Mouse (Mus musculus) ES-Bruce4 (cell line): ENCODE results near the gene Olfr304. TPM values are rescaled to one million over a fixed set of nuclear protein-coding genes. Genes with fewer than 3 reads are reported as not detected.
A peak's percentile ranks its signal among the peaks of the same experiment; 100 is the strongest.

Experiments
- H3K27ac ChIP-seq: 2 replicates; pipeline ENCODE4 v1.5.1; 2012; ENCODE audit warnings: low read length, inconsistent platforms; ENCODE audit not compliant: insufficient read depth
- H3K27me3 ChIP-seq: 2 replicates; pipeline ENCODE4 v1.6.1; 2012; ENCODE audit warnings: mild to moderate bottlenecking, low read length, inconsistent platforms; ENCODE audit not compliant: control insufficient read depth, poor library complexity, insufficient read depth, severe bottlenecking
- H3K36me3 ChIP-seq: 2 replicates; pipeline ENCODE4 v1.6.1; 2012; ENCODE audit warnings: inconsistent platforms, mild to moderate bottlenecking, low read length, moderate library complexity; ENCODE audit not compliant: control insufficient read depth, poor library complexity, insufficient read depth, severe bottlenecking
- H3K4me1 ChIP-seq: one replicate; pipeline ENCODE4 v1.8.1; 2011; ENCODE audit warnings: low read length; ENCODE audit not compliant: control insufficient read depth, insufficient read depth
- H3K4me3 ChIP-seq: 2 replicates; pipeline ENCODE4 v1.5.1; 2011; ENCODE audit warnings: low read depth, mild to moderate bottlenecking, low read length
- H3K9ac ChIP-seq: 2 replicates; pipeline ENCODE4 v1.6.1; 2012; ENCODE audit warnings: low read depth, mild to moderate bottlenecking, inconsistent platforms; ENCODE audit not compliant: poor library complexity, severe bottlenecking
- H3K9me3 ChIP-seq: replicated peaks from 2 replicates; pipeline ENCODE4 v1.6.1; 2012; ENCODE audit warnings: mild to moderate bottlenecking, low read length, inconsistent platforms; ENCODE audit not compliant: control insufficient read depth, poor library complexity, insufficient read depth, severe bottlenecking
- CTCF ChIP-seq: IDR thresholded peaks from one replicate; pipeline ENCODE4 v1.8.1; 2011; ENCODE audit warnings: low read depth, low read length
- EP300 ChIP-seq: IDR thresholded peaks from 2 replicates; pipeline ENCODE4 v1.6.1; 2011; ENCODE audit warnings: low read depth, low read length; ENCODE audit not compliant: insufficient read depth
- POLR2A ChIP-seq: IDR thresholded peaks from one replicate; pipeline ENCODE4 v1.8.1; 2011; ENCODE audit warnings: low read length; ENCODE audit not compliant: insufficient read depth
- polyA plus RNA-seq: library from polyadenylated mRNA; stranded (reverse); fragments of >200 nt; gene quantifications from 2 replicates; pipeline ENCODE4 v1.2.4, GENCODE M21; 2011; ENCODE audit warnings: low read depth; ENCODE audit not compliant: missing spikeins, insufficient read depth, insufficient read length

Olfr304 gene
- polyA plus RNA-seq, 1 experiment: not detected

GRCm38 (mm10) chr7:86344253-86344652, 42.2 kb downstream of the Olfr304 start:
- peak overlapping the region; percentile 83 for H3K27ac ChIP-seq
- no peak overlapping the region for H3K4me3 ChIP-seq
- H3K4me1 ChIP-seq: peaks cover 2% of the 10 kb centered on the region
- H3K36me3 ChIP-seq: no peaks in the 10 kb centered on the region
- H3K9ac ChIP-seq: no peak overlapping the region
- no peak for TF ChIP-seq CTCF
- TF ChIP-seq EP300: peak; percentile 92
- H3K9me3 ChIP-seq: no peaks in the 10 kb centered on the region
- no peaks in the 10 kb centered on the region for H3K27me3 ChIP-seq

- H3K9me3 ChIP-seq: no peaks in the 10 kb centered on the region
- TF ChIP-seq POLR2A (no peak), EP300 (peak; percentile 35; the same call in 1 of the 2 replicates)
- H3K9ac ChIP-seq: peak overlapping the region; percentile 54; the same call in 1 of the 2 replicates
- H3K27me3 ChIP-seq: no peaks in the 10 kb centered on the region
- H3K36me3 ChIP-seq: no peaks in the 10 kb centered on the region
- peaks cover 2% of the 10 kb centered on the region for H3K4me1 ChIP-seq
- no peak overlapping the region for H3K4me3 ChIP-seq
- H3K27ac ChIP-seq: peak overlapping the region; percentile 85
Measured at GRCm38 (mm10) chr7:86342881-86343565, 43.4 kb downstream of the Olfr304 start.

GRCm38 (mm10) chr7:86337486-86337885, 49.0 kb downstream of the Olfr304 start, which contains the start of gene Olfr307:
TSS of gene Olfr307 (minus strand) at chr7:86337586.
- Histone ChIP-seq H3K36me3 (no peaks in the 10 kb centered on the region), H3K27ac (no peak within 1 kb of the TSS), H3K4me1 (no peaks in the 10 kb centered on the region), H3K9ac (no peak within 1 kb of the TSS), H3K9me3 (no peaks in the 10 kb centered on the region), H3K4me3 (no peak within 1 kb of the TSS), H3K27me3 (no peaks in the 10 kb centered on the region)
- TF ChIP-seq POLR2A (no peak), CTCF (no peak), EP300 (no peak)

Other genes starting within 250 kb of the Olfr304 start
- not detected in 2 replicates for gene Vmn2r75, start 214.9 kb downstream of the Olfr304 start, polyA plus RNA-seq
- gene Vmn2r76, start 140.3 kb downstream of the Olfr304 start, polyA plus RNA-seq: 0.14 and 0.34 TPM in 2 replicates
- gene Olfr310, start 109.5 kb downstream of the Olfr304 start, polyA plus RNA-seq: not detected in 2 replicates
- gene Olfr309, start 73.0 kb downstream of the Olfr304 start, polyA plus RNA-seq: not detected in 2 replicates
- gene Olfr308, start 61.0 kb downstream of the Olfr304 start, polyA plus RNA-seq: not detected in 2 replicates
- 0.23 TPM in 1 of 2 replicates, not detected in the other for gene Olfr307, start 49.1 kb downstream of the Olfr304 start, polyA plus RNA-seq
- not detected in 2 replicates for gene Olfr305, start 19.7 kb downstream of the Olfr304 start, polyA plus RNA-seq
- gene Olfr303, start 11.1 kb upstream of the Olfr304 start, polyA plus RNA-seq: not detected in 2 replicates
- gene Olfr301, start 17.2 kb upstream of the Olfr304 start, polyA plus RNA-seq: not detected in 2 replicates
- not detected in 2 replicates for gene Olfr299, start 73.3 kb upstream of the Olfr304 start, polyA plus RNA-seq
- not detected in 2 replicates for gene Olfr298, start 105.8 kb upstream of the Olfr304 start, polyA plus RNA-seq
- gene Olfr297, start 133.3 kb upstream of the Olfr304 start, polyA plus RNA-seq: not detected in 2 replicates
- gene Olfr295, start 197.2 kb upstream of the Olfr304 start, polyA plus RNA-seq: not detected in 2 replicates
- gene Olfr294, start 230.0 kb upstream of the Olfr304 start, polyA plus RNA-seq: not detected in 2 replicates